Mouse (Mus musculus) adrenal gland (tissue): ENCODE measurements around the gene Phtf2.
"Not testable (repeated sequence)": the region's sequence is repeated elsewhere in the genome, so short reads cannot be mapped to it uniquely, and the experiment has no call there.

Source experiments
- intact Hi-C: fragments of 180-260 bp; cut with DNase I; formaldehyde crosslinking; loops from one replicate; pipeline ENCODE4 v1.15.1; 2025

Gene Phtf2

GRCm38 (mm10) chr5:20778274-20778984 lies 103.5 kb downstream of the Phtf2 start:
- intact Hi-C loops: loop anchor here (10.0 kb wide), 1 partner anchor 1254 kb away; no protein-coding TSS in a partner anchor

GRCm38 (mm10) chr5:20773341-20773740 lies 108.6 kb downstream of the Phtf2 start:
- intact Hi-C loops: loop anchor here (10.0 kb wide), 1 partner anchor 1249 kb away; no protein-coding TSS in a partner anchor

DNA sequence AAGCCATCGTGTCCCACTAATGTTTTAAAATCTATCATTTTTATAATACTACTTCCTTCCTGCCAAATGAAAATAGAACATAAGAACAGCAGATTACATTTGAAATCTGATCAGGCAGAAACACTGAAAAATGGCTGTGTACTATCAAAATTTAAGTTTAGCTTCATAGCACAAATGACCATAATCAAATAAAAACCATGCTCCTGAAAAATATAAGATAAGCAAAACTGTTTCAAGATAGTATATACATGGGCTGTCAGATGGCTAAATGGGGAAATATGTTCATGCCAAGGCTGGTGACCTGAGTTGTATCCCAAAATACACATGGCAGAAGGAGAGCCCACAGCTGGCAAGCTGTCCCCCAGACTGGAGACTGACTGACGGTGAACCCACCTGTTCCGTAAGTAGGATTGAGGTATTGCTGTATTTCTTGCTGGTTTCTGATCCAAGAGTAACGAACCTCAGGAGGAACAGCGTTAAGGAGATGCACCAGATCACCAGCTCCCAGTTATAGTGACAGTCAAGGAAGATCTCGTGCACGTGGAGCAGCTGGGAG lies 116.5 kb downstream of the Phtf2 start:
- intact Hi-C loops: no loop called here

DNA sequence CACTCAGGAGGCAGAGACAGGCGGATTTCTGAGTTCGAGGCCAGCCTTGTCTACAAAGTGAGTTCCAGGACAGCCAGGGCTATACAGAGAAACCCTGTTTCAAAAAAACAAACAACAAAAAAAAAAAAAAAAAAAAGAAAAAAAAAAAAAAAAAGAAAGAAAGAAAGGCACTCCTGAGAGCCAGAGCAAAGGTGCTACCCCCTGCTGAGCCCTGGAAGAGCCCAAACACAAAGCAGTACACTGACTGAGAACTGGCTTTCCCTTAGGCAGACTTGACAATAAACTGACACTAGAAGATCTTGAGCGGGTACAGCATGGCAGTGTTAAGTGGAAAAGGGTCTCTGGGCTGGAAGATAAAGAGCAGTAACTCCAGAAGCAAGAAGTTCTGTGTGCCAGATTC lies 119.5 kb downstream of the Phtf2 start:
- intact Hi-C loops: not testable (repeated sequence)

DNA sequence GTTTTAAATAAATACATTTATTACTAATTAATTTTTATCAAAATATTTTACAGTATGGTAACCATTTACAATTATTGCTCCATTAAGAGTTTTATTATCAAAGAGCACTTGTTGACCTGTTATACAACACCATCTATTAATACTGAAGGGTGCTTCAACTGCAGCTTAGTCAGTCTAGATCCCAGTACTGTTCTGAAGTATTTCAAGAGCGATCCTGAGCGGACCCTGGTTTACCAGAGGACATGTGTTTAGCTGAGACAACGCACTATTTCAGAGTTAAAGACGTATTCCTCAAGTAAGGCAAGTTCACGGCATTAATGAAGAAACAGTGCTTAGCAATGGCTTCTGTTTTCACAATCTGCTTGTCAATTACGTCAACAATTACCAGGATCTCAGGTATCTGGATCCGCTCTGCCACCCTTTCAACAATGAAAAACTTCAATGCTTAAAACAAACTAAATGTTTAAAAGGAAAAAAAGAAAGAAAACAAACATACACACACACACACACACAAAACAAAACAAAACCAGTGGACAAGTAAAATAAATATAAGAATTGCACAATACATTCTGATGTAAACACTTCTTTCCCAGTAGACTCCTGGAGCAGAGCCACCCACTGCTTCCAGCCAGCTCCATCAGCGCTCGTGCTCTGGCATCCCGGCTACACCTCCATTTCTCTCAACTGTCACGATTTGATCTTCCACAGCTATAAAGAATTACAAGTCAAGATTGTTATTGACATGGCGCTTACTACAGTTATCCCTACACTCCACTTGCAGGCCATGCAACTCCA lies 121.4 kb downstream of the Phtf2 start:
- intact Hi-C loops: no loop called here

DNA sequence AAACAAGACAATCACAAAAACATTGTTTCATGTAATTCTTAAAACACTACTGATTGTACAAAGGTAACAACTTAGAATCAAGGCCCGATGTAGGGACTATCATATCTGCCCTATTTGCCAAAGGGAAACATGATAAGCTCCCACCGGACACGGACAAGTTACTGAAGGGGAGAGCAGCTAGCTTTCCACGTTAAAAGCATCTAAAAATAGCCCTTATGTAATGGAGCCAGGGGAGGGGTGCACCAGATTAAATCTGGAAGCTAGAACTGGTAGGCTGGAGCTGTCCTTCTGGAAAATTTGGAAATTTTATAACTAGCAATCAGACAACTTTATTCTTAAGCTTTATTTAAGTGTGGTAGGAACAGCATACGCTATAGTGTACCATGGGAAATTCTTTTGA lies 122.2 kb downstream of the Phtf2 start:
- intact Hi-C loops: no loop called here

DNA sequence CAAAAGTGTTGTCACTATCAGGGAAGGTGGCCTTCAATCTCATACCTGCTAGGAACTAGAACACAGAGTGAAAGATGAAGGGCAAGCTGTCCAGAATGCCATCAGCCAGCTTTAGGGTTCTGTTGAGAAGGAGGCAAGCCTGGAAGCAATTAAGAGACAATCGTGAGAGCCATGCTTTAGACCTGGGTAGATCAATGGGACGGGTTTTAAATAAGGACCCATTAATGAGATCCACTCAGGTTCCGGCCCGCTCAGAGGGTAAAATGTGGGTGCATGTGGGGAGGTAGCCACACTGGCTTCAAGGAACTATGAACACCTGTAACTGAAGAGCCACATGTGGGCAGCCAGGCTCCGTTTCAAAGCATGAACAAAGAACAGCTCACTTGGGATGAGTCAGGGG lies 128.0 kb downstream of the Phtf2 start:
- intact Hi-C loops: no loop called here

- intact Hi-C loops: no loop called here
Observed at GRCm38 (mm10) chr5:20753096-20753495, 128.8 kb downstream of the Phtf2 start.

DNA sequence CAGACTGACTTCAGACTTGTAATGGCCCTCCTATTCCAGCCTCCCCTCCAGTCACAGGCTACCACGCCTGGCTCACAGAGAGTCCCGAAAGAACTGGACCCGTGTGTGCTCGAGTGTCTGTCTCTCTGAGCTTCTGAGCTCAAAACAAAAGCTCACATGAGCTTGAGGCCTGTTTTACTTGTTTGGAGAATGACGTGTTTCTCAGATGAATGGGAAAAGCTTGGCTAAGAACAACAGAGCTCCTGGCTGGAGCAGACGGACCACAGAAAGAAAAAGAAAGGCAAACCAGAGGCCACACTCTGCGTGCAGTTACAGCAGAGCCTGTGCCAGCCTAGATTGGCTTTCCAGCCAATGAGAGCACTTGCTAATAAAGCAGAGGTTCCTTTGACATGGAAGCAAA lies 130.2 kb downstream of the Phtf2 start:
- intact Hi-C loops: no loop called here

DNA sequence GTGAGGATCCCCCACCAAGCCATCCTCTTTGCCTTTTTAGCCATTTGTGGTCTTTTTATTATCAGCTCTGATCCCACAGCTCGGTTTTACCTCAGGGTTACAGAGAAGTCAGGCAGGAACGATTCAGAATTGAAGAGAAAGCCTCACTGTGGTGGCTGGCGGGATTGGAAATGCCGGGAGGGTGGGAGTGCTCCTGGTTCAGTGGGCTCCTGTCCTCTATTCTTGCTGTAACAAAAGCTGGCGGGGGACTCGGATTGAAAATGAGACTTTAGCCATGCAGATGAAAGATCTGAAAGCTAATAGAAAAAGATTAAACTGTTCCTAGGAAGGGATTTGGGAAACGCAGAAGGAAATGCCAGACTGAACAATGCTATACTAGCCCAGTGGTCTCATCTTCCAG lies 130.9 kb downstream of the Phtf2 start:
- intact Hi-C loops: no loop called here

- intact Hi-C loops: no loop called here
Observed at GRCm38 (mm10) chr5:20749535-20749934, 132.4 kb downstream of the Phtf2 start.

DNA sequence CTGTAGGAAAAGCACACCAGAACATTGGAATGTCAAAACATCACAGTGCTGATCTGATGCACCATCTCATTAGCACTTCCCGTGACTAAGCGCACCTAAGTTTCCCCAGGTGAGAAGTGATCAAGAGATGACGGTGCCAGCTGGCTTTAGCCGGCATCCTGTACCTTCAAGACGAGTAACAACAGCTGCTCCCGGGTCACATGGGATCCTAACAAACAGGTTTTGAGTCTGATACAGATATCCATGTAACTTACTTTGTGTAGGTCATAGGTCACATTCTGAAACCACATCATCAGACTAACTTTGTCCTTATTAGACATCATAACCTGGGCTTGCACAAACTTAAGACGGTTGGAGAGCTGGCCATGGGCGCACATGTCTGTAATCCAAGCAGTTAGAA lies 133.1 kb downstream of the Phtf2 start:
- intact Hi-C loops: no loop called here

GRCm38 (mm10) chr5:20748142-20748541 lies 133.8 kb downstream of the Phtf2 start:
- intact Hi-C loops: no loop called here

GRCm38 (mm10) chr5:20741936-20742335 lies 140.0 kb downstream of the Phtf2 start:
- intact Hi-C loops: no loop called here

GRCm38 (mm10) chr5:20741193-20741592 lies 140.7 kb downstream of the Phtf2 start:
- intact Hi-C loops: no loop called here

- intact Hi-C loops: no loop called here
Observed at GRCm38 (mm10) chr5:20738795-20739194, 143.1 kb downstream of the Phtf2 start.

DNA sequence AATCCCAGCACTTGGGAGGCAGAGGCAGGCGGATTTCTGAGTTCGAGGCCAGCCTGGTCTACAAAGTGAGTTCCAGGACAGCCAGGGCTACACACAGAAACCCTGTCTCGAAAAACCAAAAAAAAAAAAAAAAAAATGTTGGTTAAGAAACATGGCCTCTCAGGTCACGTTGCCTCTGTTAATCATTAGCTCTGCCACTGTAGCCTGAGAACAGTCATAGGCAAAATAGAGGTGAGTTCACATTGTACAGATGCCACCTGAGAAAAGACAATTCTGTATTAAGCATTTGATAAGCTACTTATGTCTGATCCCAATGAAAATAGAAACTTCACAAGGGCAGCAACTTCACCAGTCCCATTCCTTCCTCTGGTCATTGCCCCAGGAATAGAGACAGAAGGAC lies 158.7 kb downstream of the Phtf2 start:
- intact Hi-C loops: not testable (repeated sequence)

- intact Hi-C loops: no loop called here
Observed at GRCm38 (mm10) chr5:20720201-20720900, 161.6 kb downstream of the Phtf2 start.

DNA sequence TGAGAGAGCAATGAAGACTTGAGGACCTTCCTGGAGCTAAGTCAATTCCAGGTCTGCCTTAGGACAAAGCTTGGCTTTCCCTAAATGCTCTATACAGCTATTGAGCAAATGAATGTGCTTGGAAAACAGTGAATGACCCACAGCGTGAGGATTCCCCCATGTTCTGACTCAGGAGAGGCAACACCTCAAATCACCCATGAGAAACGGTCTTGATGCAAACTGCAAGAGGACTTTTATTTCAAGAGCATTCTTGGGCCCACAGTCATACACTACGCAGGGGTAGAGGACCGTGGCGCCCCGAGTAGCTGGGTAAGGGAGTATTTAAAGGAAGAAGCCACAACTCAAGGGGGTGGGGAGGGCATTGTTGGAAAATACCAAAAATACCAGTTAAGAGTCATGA lies 165.9 kb downstream of the Phtf2 start:
- intact Hi-C loops: not testable (repeated sequence)

DNA sequence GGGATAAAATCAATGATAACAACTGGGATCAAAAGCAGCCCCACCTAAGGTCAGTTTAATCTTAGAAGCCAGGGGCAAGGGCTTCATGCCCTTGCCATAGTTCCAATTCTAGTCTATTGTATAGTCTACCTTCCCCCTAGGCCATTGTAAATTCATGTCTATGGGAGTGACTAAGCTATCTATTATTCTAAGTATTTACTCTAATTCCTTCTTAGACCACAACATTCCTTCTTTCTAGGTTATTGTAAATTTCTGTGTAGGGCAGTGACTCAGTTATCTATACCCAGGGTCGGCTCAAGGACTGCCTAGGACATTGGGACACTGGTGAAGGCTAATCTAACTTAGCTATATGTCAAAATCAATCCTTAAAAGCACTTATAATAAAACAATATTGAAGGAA lies 167.3 kb downstream of the Phtf2 start:
- intact Hi-C loops: not testable (repeated sequence)

DNA sequence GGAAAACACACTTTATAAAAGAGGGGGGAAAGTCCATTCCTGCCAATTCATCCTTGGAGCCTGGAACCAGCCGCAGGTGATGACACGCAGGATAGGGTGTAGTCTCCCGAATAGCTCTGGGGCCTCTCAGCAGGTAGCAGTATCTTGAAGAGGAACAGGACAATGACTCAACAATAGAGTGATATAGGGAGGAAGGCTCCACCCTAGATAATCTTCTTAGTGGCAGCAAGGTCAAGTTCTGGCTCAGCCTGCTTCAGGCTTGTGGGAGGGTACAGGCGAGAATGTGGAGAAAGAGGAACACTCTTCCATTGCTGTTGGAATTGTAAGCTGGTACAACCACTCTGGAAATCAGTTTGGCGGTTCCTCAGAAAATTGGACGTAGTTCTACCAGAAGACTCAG lies 171.1 kb downstream of the Phtf2 start:
- intact Hi-C loops: not testable (repeated sequence)
